Mouse (Mus musculus): ENCODE data around the gene Fras1.

DNA sequence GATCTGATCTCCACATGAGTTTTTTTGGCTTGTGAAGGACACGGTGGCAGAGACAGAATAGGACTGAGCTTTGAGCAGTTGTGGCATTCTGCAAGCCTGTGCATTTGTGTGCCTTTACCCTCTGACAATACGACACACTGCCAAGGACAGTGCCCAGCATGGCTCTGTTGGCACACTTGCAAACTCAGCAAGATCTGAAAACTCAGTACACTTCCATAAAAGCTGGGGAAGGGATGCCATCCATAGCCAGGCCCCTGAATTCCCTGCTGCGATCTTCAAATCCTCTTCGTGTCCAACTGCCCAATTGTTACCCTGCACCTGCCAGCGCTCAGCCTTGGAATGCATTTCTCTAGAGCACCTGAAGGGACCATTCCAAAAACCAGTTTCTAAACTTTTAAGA lies 411.3 kb downstream of the Fras1 start:
- no peak for TF ChIP-seq CTCF (IDR thresholded peaks at IDR 0.05; ENCODE audit: low read depth)
- no peak for TF ChIP-seq EP300 (optimal IDR thresholded peaks at IDR 0.05)

All from stomach, postnatal 0 days (tissue).